Mouse (Mus musculus) heart, embryonic 14.5 days (tissue): ENCODE measurements around the gene St6galnac4. TPM values are rescaled to one million over a fixed set of nuclear protein-coding genes. Genes with fewer than 3 reads are reported as not detected.

Experiments used
- ATAC-seq: fragments of 200-750 bp; cut with Nextera tagmentation; 2 replicates; pipeline ENCODE4 v1.8.0; 2017; ENCODE audit warnings: low read depth, moderate TSS enrichment; ENCODE audit not compliant: insufficient number of reproducible peaks, insufficient read depth, low FRiP score
- H3K27ac ChIP-seq, 2 experiments: fragments of 200-500 bp in 1 of 2; fragments of 300-500 bp in 1 of 2; sonication (generic) in 1 of 2; replicated peaks in 1 of 2; 2 replicates each; pipeline ENCODE4 v1.5.1; 2012 to 2014; ENCODE audit warnings: low read depth in 2 of 2, low read length in 2 of 2, control low read depth in 1 of 2, mild to moderate bottlenecking in 1 of 2, mixed read lengths in 1 of 2; ENCODE audit not compliant: control insufficient read depth in 1 of 2, insufficient read depth in 1 of 2
- H3K27me3 ChIP-seq: fragments of 300-500 bp; sonication (generic); 2 replicates; pipeline ENCODE4 v1.6.1; 2014; ENCODE audit warnings: mild to moderate bottlenecking, low read length, control low read depth; ENCODE audit not compliant: control insufficient read depth, insufficient read depth
- H3K36me3 ChIP-seq: fragments of 300-500 bp; sonication (generic); 2 replicates; pipeline ENCODE4 v1.6.1; 2014; ENCODE audit warnings: mild to moderate bottlenecking, control low read depth, low read length, mixed read lengths; ENCODE audit not compliant: control insufficient read depth, insufficient read depth
- H3K4me1 ChIP-seq, 2 experiments: fragments of 200-500 bp in 1 of 2; fragments of 300-500 bp in 1 of 2; sonication (generic) in 1 of 2; 2 replicates each; pipeline ENCODE4 v1.6.1; 2012 to 2014; ENCODE audit warnings: low read length in 2 of 2, control low read depth in 1 of 2, mixed read lengths in 1 of 2; ENCODE audit not compliant: control insufficient read depth in 2 of 2, insufficient read depth in 2 of 2
- H3K4me2 ChIP-seq: fragments of 300-500 bp; sonication (generic); 2 replicates; pipeline ENCODE4 v1.6.1; 2014; ENCODE audit warnings: mild to moderate bottlenecking, low read length
- H3K4me3 ChIP-seq, 2 experiments: fragments of 200-500 bp in 1 of 2; fragments of 300-500 bp in 1 of 2; sonication (generic) in 1 of 2; 2 replicates each; pipeline ENCODE4 v1.5.1; 2012 to 2014; ENCODE audit warnings: low read length in 2 of 2, mild to moderate bottlenecking in 2 of 2, control low read depth in 1 of 2, low read depth in 1 of 2, moderate library complexity in 1 of 2; ENCODE audit not compliant: control insufficient read depth in 1 of 2, insufficient read depth in 1 of 2
- H3K9ac ChIP-seq: fragments of 300-500 bp; sonication (generic); 2 replicates; pipeline ENCODE4 v1.6.1; 2014; ENCODE audit warnings: mild to moderate bottlenecking, low read length
- H3K9me3 ChIP-seq: fragments of 300-500 bp; sonication (generic); 2 replicates; pipeline ENCODE4 v1.6.1; 2016; ENCODE audit warnings: low read length, control low read depth; ENCODE audit not compliant: control insufficient read depth
- WGBS: fragments of 180-500 bp; shearing (Covaris S2); extraction: QIAGEN DNeasy Blood & Tissue Kit; methylation state at CpG from one replicate; pipeline ENCODE4 v1.1.7; 2014; 5-methylcytosine and 5-hydroxymethylcytosine counted together
- polyA plus RNA-seq: library from polyadenylated mRNA; unstranded; fragments of >200 nt; fragmentation: Nextera tagmentation; extraction: Ambion mirVana; gene quantifications from 2 replicates; pipeline ENCODE4 v1.2.1, GENCODE M21; 2014

Gene St6galnac4
- polyA plus RNA-seq, 1 experiment from 2014 or later: 35.7 TPM

- ATAC-seq: no peak
- no peak overlapping the region for H3K4me2 ChIP-seq
- H3K27me3 ChIP-seq: no peaks in the 10 kb centered on the region
- H3K27ac ChIP-seq: 0 out of 4 replicates have a peak overlapping the region, but pooled peaks of 1 of the 2 experiments have one; percentile 75
- H3K36me3 ChIP-seq: peaks cover 50% of the 10 kb centered on the region
- no peak overlapping the region for H3K4me3 ChIP-seq
- H3K4me1 ChIP-seq: peaks cover 23 to 28% of the 10 kb centered on the region in 2 experiments
- H3K9me3 ChIP-seq: no peaks in the 10 kb centered on the region
- 84% methylated on average over 10 of the region's 10 CpGs for WGBS
- H3K9ac ChIP-seq: no peak overlapping the region
Measured at GRCm38 (mm10) chr2:32590224-32590623, 3.3 kb downstream of the St6galnac4 start.

DNA sequence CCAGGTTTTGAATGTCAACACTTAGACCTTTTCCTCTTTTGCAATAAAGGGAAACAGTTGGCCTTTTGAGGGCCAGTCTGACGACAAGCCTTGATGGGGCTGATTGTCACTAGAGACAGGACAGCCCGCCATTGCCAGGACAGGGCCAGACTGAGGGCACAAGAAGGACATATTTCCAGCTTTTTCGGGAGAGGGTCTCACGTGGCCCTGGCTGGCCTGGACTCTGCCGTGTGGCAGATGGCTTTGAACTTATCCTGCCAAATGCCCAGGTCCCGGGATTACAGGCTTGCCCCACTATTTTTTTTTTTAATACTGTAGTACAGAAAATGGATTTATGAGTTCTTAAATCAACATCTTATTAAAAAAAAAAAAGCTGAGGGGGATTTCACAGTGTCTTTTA, 4.4 kb downstream of the St6galnac4 start:
- Histone ChIP-seq H3K9ac (no peak overlapping the region), H3K4me2 (no peak overlapping the region), H3K27me3 (no peaks in the 10 kb centered on the region), H3K4me3 (no peak overlapping the region), H3K4me1 (peaks cover 23 to 28% of the 10 kb centered on the region in 2 experiments), H3K36me3 (peaks cover 60% of the 10 kb centered on the region), H3K9me3 (no peaks in the 10 kb centered on the region), H3K27ac (no peak overlapping the region)
- 71% methylated on average over 6 of the region's 6 CpGs for WGBS
- ATAC-seq: no peak

DNA sequence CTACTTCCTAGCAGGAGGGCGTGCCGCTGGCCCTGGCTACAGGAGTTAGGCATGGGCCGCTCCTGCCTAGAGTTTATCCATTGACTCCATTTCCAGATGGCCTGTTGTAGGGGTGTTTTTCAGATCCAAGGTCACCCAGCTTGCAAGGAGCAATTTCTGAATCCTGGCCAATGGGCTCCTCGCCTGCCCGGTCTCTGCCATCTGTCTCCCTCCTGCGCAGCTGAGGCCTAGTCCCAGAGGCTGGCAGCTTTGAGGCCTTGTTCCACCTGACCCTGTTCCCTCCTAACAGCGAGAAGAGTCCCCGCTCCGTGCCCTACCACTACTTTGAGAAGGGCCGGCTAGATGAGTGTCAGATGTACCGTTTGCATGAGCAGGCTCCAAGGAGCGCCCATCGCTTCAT, 9.8 kb downstream of the St6galnac4 start:
- no peak overlapping the region for H3K9ac ChIP-seq
- no peak overlapping the region for H3K4me2 ChIP-seq
- H3K9me3 ChIP-seq: no peaks in the 10 kb centered on the region
- no peak overlapping the region for H3K27ac ChIP-seq
- no peaks in the 10 kb centered on the region for H3K27me3 ChIP-seq
- peaks cover 0 to 6% of the 10 kb centered on the region in 2 experiments; a peak in 2 of 4 replicates for H3K4me1 ChIP-seq
- WGBS: 88% methylated on average over 13 of the region's 13 CpGs
- H3K4me3 ChIP-seq: no peak overlapping the region
- H3K36me3 ChIP-seq: peaks cover 74% of the 10 kb centered on the region
- ATAC-seq: no peak

- Histone ChIP-seq H3K9ac (no peak overlapping the region), H3K4me3 (no peak overlapping the region), H3K9me3 (no peaks in the 10 kb centered on the region), H3K4me2 (no peak overlapping the region), H3K36me3 (peaks cover 69% of the 10 kb centered on the region), H3K4me1 (peaks cover 0 to 11% of the 10 kb centered on the region in 2 experiments; a peak in 2 of 4 replicates), H3K27me3 (no peaks in the 10 kb centered on the region), H3K27ac (no peak overlapping the region)
- ATAC-seq: no peak
- 85% methylated on average over 5 of the region's 5 CpGs for WGBS
Measured at GRCm38 (mm10) chr2:32597248-32597647, 10.4 kb downstream of the St6galnac4 start.

GRCm38 (mm10) chr2:32597699-32598098, 10.8 kb downstream of the St6galnac4 start:
- H3K4me3 ChIP-seq: no peak overlapping the region
- 77% methylated on average over 5 of the region's 5 CpGs for WGBS

GRCm38 (mm10) chr2:32598506-32598905, 11.6 kb downstream of the St6galnac4 start:
- H3K36me3 ChIP-seq: peaks cover 57% of the 10 kb centered on the region
- H3K27ac ChIP-seq: no peak overlapping the region
- no peak overlapping the region for H3K4me3 ChIP-seq
- no peaks in the 10 kb centered on the region for H3K27me3 ChIP-seq
- no peak overlapping the region for H3K9ac ChIP-seq
- no peaks in the 10 kb centered on the region for H3K9me3 ChIP-seq
- peaks cover 0 to 14% of the 10 kb centered on the region in 2 experiments; a peak in 2 of 4 replicates for H3K4me1 ChIP-seq
- WGBS: 77% methylated on average over 8 of the region's 8 CpGs
- ATAC-seq: no peak
- H3K4me2 ChIP-seq: no peak overlapping the region

More at GRCm38 (mm10) chr2:32597699-32598098, 10.8 kb downstream of the St6galnac4 start:
- H3K9me3 ChIP-seq: no peaks in the 10 kb centered on the region
- no peak overlapping the region for H3K9ac ChIP-seq
- H3K4me2 ChIP-seq: no peak overlapping the region
- H3K4me1 ChIP-seq: peaks cover 0 to 14% of the 10 kb centered on the region in 2 experiments; a peak in 2 of 4 replicates
- no peak for ATAC-seq
- no peak overlapping the region for H3K27ac ChIP-seq
- no peaks in the 10 kb centered on the region for H3K27me3 ChIP-seq
- H3K36me3 ChIP-seq: peaks cover 65% of the 10 kb centered on the region

- 90% methylated on average over 3 of the region's 3 CpGs for WGBS
- H3K27ac ChIP-seq: no peak within 1 kb of the TSS
- no peak within 1 kb of the TSS for H3K4me3 ChIP-seq
- no peak for ATAC-seq
- peaks cover 0 to 14% of the 10 kb centered on the region in 2 experiments; a peak in 2 of 4 replicates for H3K4me1 ChIP-seq
- no peak within 1 kb of the TSS for H3K4me2 ChIP-seq
- H3K36me3 ChIP-seq: peaks cover 48% of the 10 kb centered on the region
- no peak within 1 kb of the TSS for H3K9ac ChIP-seq
- no peaks in the 10 kb centered on the region for H3K9me3 ChIP-seq
- no peaks in the 10 kb centered on the region for H3K27me3 ChIP-seq
Measured at GRCm38 (mm10) chr2:32599409-32599808, 12.5 kb downstream of the St6galnac4 start, which contains the start of gene St6galnac6. TSS of gene St6galnac6 (plus strand) at chr2:32599709.
